ENCODE assay signal across 9 mouse cellular contexts in genomic region chrX:135993664-135994119, GRCm38 (mm10). TPM values are rescaled to one million over a fixed set of nuclear protein-coding genes. Genes with fewer than 3 reads are reported as not detected.
A peak's percentile ranks its signal among the peaks of the same experiment; 100 is the strongest.
DNase-seq lines count a peak whose midpoint lies in the region; ATAC-seq and TF ChIP-seq lines count a peak whose summit lies in the region.
"Not testable (repeated sequence)": the region's sequence is repeated elsewhere in the genome, so short reads cannot be mapped to it uniquely, and the experiment has no call there.
"Had no signal": no experiment of that assay in that cellular context is flagged by ENCODE, and none has a peak within 500 bp of the region (broad histone marks: within the 10 kb centered on the region; RNA-seq: fewer than 3 reads in every experiment).

Arxes2 (plus strand) TSS chrX:135993824.

- not testable (repeated sequence) for DNase-seq in adrenal gland, postnatal 14 days; embryonic facial prominence, embryonic 14.5 days (ENCODE audit: low spot score)
- DNase-seq in left cerebral cortex, adult 8-10 months (ENCODE audit: low spot score in 2 of 2) = peak in 1 of 2 experiments; percentile 5
- peak; percentile 11 for DNase-seq in lung, adult 2 months
- DNase-seq in urinary bladder, postnatal 14 days (ENCODE audit: low spot score) = peak; percentile 6

- not testable (repeated sequence) for H3K4me1 ChIP-seq in embryonic facial prominence, embryonic 14.5 days (ENCODE audit: control insufficient read depth, insufficient read depth, low read length); heart, embryonic 12.5 days (replicated peaks); intestine, embryonic 16.5 days (ENCODE audit: control insufficient read depth, insufficient read depth, low read length); lung, adult 2 months (ENCODE audit: control insufficient read depth, insufficient read depth, low read length); neural tube, embryonic 12.5 days

- not testable (repeated sequence) for H3K36me3 ChIP-seq in embryonic facial prominence, embryonic 14.5 days (ENCODE audit: control insufficient read depth, insufficient read depth, low read length); heart, embryonic 12.5 days; intestine, embryonic 16.5 days (ENCODE audit: control insufficient read depth, insufficient read depth, low read length); neural tube, embryonic 12.5 days

- H3K27ac ChIP-seq in embryonic facial prominence, embryonic 14.5 days (replicated peaks; ENCODE audit: low read depth, low read length); heart, embryonic 12.5 days (ENCODE audit: poor library complexity, severe bottlenecking); intestine, embryonic 16.5 days (ENCODE audit: low read length); neural tube, embryonic 12.5 days: not testable (repeated sequence)

- H3K9ac ChIP-seq in embryonic facial prominence, embryonic 14.5 days (ENCODE audit: low read depth, low read length); heart, embryonic 12.5 days; intestine, embryonic 16.5 days (ENCODE audit: low read depth, low read length); neural tube, embryonic 12.5 days: not testable (repeated sequence)

- H3K4me3 ChIP-seq in embryonic facial prominence, embryonic 14.5 days (ENCODE audit: low read depth, low read length) = peak within 1 kb of the TSS; percentile 29
- H3K4me3 ChIP-seq in heart, embryonic 12.5 days = peak within 1 kb of the TSS; percentile 29
- peak within 1 kb of the TSS; percentile 33 for H3K4me3 ChIP-seq in intestine, embryonic 16.5 days (ENCODE audit: low read length)
- not testable (repeated sequence) for H3K4me3 ChIP-seq in lung, adult 2 months (replicated peaks; ENCODE audit: extremely low read depth, low read depth, low read length)
- peak within 1 kb of the TSS; percentile 21; the same call in 1 of the 2 replicates for H3K4me3 ChIP-seq in neural tube, embryonic 12.5 days

- not testable (repeated sequence) for TF ChIP-seq POLR2A in lung, adult 2 months (IDR thresholded peaks at IDR 0.05; ENCODE audit: borderline replicate concordance, extremely low read depth, low read depth, low read length)

- peak within 1 kb of the TSS; percentile 54 for H3K4me2 ChIP-seq in embryonic facial prominence, embryonic 14.5 days (ENCODE audit: low read depth, low read length)
- H3K4me2 ChIP-seq in heart, embryonic 12.5 days = peak within 1 kb of the TSS; percentile 55
- H3K4me2 ChIP-seq in intestine, embryonic 16.5 days (ENCODE audit: low read depth, low read length) = peak within 1 kb of the TSS; percentile 46
- peak within 1 kb of the TSS; percentile 45 for H3K4me2 ChIP-seq in neural tube, embryonic 12.5 days (replicated peaks)

- not testable (repeated sequence) for TF ChIP-seq CTCF in lung, adult 2 months (IDR thresholded peaks at IDR 0.05; ENCODE audit: insufficient read depth, low read length)

- H3K9me3 ChIP-seq in embryonic facial prominence, embryonic 14.5 days (ENCODE audit: control insufficient read depth, low read length); heart, embryonic 12.5 days (replicated peaks); intestine, embryonic 16.5 days (ENCODE audit: control insufficient read depth, low read length); neural tube, embryonic 12.5 days: not testable (repeated sequence)

- peak; percentile 95 for ATAC-seq in embryonic facial prominence, embryonic 14.5 days (ENCODE audit: low read depth)
- ATAC-seq in heart, embryonic 12.5 days (ENCODE audit: insufficient number of reproducible peaks, low FRiP score) = peak; percentile 88
- ATAC-seq in intestine, embryonic 16.5 days = peak; percentile 93
- ATAC-seq in neural tube, embryonic 12.5 days (ENCODE audit: low FRiP score, low read depth) = peak; percentile 89

- H3K27me3 ChIP-seq in embryonic facial prominence, embryonic 14.5 days (replicated peaks; ENCODE audit: control insufficient read depth, insufficient read depth, low read length); heart, embryonic 12.5 days (replicated peaks); intestine, embryonic 16.5 days (replicated peaks; ENCODE audit: control insufficient read depth, insufficient read depth, low read length); neural tube, embryonic 12.5 days (replicated peaks): not testable (repeated sequence)

- 8% methylated on average over 2 of the region's 39 CpGs for WGBS in embryonic facial prominence, embryonic 14.5 days
- 9% methylated on average over 14 of the region's 39 CpGs for WGBS in heart, embryonic 12.5 days
- WGBS in intestine, embryonic 16.5 days = 7% methylated on average over 12 of the region's 39 CpGs
- WGBS in lung, adult 2 months = 10% methylated on average over 17 of the region's 39 CpGs
- 6% methylated on average over 15 of the region's 39 CpGs for WGBS in neural tube, embryonic 12.5 days

RNA-seq across cellular contexts. Expression of gene Arxes2, which starts in this region (rescaled TPM):
- total RNA-seq in adrenal gland, postnatal 14 days (2021) = 52.8 and 58.7 TPM in 2 replicates
- polyA plus RNA-seq in embryonic facial prominence, embryonic 14.5 days (2014; fragmentation: Nextera tagmentation; extraction: Ambion mirVana) = 79.7 and 80.0 TPM in 2 replicates
- polyA plus RNA-seq in heart, embryonic 12.5 days (2016; fragmentation: Nextera tagmentation; extraction: Ambion mirVana) = 87.1 and 89.7 TPM in 2 replicates
- 65.3 and 66.9 TPM in 2 replicates for polyA plus RNA-seq in intestine, embryonic 16.5 days (2015; fragmentation: Nextera tagmentation; extraction: Ambion mirVana)
- total RNA-seq in left cerebral cortex, adult 8-10 months (2022) = 10 to 100 TPM; 61.5 to 72.9 (median 69.6) TPM
- polyA plus RNA-seq in lung, adult 2 months (2012; rRNA removed) = 10.2 and 12.2 TPM in 2 replicates
- polyA plus RNA-seq in neural tube, embryonic 12.5 days (2016; fragmentation: Nextera tagmentation; extraction: Ambion mirVana) = 141 and 145 TPM in 2 replicates
- total RNA-seq: MEL had no signal
